Mouse (Mus musculus): Measurements from ENCODE around the gene Ptprn2. TPM values are rescaled to one million over a fixed set of nuclear protein-coding genes. Genes with fewer than 3 reads are reported as not detected.

Ptprn2 gene
- 0.28 TPM for polyA plus RNA-seq (2017; shearing (Covaris generic))

GRCm38 (mm10) chr12:116485591-116486403 lies at the start of gene Ptprn2:
Gene Ptprn2 (plus strand): TSS chr12:116485720.

Other genes starting within 250 kb of the Ptprn2 start
- gene Wdr60, start 222.7 kb upstream of the Ptprn2 start, polyA plus RNA-seq (2017; shearing (Covaris generic)) = 0.41 TPM
- not detected for gene Gm11027, start 210.3 kb upstream of the Ptprn2 start, polyA plus RNA-seq (2017; shearing (Covaris generic))
- 210 TPM for gene Esyt2, start 204.5 kb upstream of the Ptprn2 start, polyA plus RNA-seq (2017; shearing (Covaris generic))
- 2.9 TPM for gene Ncapg2, start 80.3 kb upstream of the Ptprn2 start, polyA plus RNA-seq (2017; shearing (Covaris generic))